Mouse (Mus musculus): ENCODE results near the gene Ceacam13. TPM values are rescaled to one million over a fixed set of nuclear protein-coding genes. Genes with fewer than 3 reads are reported as not detected.
"Not testable (repeated sequence)": the region's sequence is repeated elsewhere in the genome, so short reads cannot be mapped to it uniquely, and the experiment has no call there.

Gene Ceacam13
- not detected for total RNA-seq (2021)
- long read RNA-seq, experiment 1: 0 reads
- long read RNA-seq, experiment 2: 0 reads

- no peak for DNase-seq
Measured at GRCm38 (mm10) chr7:18009589-18009988, at the start of gene Ceacam13. Gene Ceacam13, plus strand, starts transcription at chr7:18009889.

- DNase-seq: no peak
Measured at GRCm38 (mm10) chr7:17971824-17972223, 37.9 kb upstream of the Ceacam13 start, which contains the start of gene Ceacam11. Gene Ceacam11, plus strand, starts transcription at chr7:17972124.

GRCm38 (mm10) chr7:18001131-18001530 is 8.6 kb upstream of the Ceacam13 start:
- not testable (repeated sequence) for DNase-seq

- DNase-seq: no peak
Measured at GRCm38 (mm10) chr7:18065629-18066028, 55.9 kb downstream of the Ceacam13 start, which contains the start of gene Ceacam12. Gene Ceacam12, plus strand, starts transcription at chr7:18065929.

Small RNA genes lying within 50 kb of the gene (microRNA-seq; reads per million reads assigned to microRNA genes)
- gene Gm22414: not detected

Other genes starting within 250 kb of the Ceacam13 start
- gene Ceacam14, start 197.3 kb upstream of the Ceacam13 start, total RNA-seq (2021): not detected
- gene Gm5155, start 138.1 kb upstream of the Ceacam13 start, total RNA-seq (2021): not detected
- not detected for gene Ceacam11, start 37.8 kb upstream of the Ceacam13 start, total RNA-seq (2021)
- not detected for gene Ceacam12, start 56.0 kb downstream of the Ceacam13 start, total RNA-seq (2021)
- not detected for gene Igfl3, start 166.6 kb downstream of the Ceacam13 start, total RNA-seq (2021)
- gene Mill1, start 235.5 kb downstream of the Ceacam13 start, total RNA-seq (2021): not detected

Data from adrenal gland, postnatal 10 days (tissue).